Mouse (Mus musculus): Measurements from ENCODE around the gene Myl9. TPM values are rescaled to one million over a fixed set of nuclear protein-coding genes. Genes with fewer than 3 reads are reported as not detected.
"Not testable (repeated sequence)": the region's sequence is repeated elsewhere in the genome, so short reads cannot be mapped to it uniquely, and the experiment has no call there.

The Myl9 gene
- polyA plus RNA-seq, 1 experiment from 2014 or later = 41.2 TPM

DNA sequence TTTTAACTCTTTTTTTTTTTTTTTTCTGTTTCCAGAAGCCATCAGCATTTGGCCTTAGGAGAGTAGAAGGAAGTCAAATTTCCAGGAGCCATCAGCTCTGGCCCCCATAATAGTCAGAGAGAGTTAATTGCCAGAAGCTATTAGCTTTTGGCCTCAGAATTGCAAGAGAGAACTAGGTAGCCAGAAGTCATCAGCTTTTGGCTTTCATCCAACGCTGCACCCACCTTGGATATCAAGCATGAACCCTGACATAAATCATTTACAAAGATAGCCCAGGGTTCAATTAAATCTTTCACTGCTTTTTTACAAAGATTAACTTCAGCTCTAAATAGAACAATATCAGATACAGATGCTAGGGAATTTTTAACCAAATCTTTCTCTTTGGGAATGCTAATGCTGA is 23.3 kb downstream of the Myl9 start:
- no peak for ATAC-seq (replicated peaks)
- WGBS = 78% methylated on average over 1 of the region's 1 CpGs

DNA sequence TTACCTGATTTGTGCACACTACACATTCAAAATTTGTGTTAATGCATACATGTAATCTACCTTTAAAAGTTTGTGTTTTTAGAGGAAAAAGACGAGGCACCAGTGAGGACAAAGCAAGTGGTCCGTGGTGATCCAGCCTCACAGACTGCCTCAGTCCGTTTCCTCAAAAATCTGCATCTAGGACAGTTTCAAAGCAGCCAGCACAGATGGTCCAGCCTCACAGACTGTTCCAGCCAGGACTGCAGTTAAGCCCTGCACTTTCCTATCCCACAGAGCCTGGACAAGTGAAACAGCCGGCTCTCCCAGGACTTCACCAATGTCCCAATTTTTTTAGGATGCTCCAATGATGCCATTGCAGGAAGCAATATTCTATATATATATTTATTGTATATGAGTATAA is 25.8 kb downstream of the Myl9 start:
- H3K27ac ChIP-seq = no peak overlapping the region
- no peak for ATAC-seq (replicated peaks)
- no peaks in the 10 kb centered on the region for H3K9me3 ChIP-seq
- H3K27me3 ChIP-seq (replicated peaks) = no peaks in the 10 kb centered on the region
- H3K36me3 ChIP-seq (replicated peaks) = no peaks in the 10 kb centered on the region
- no peak overlapping the region for H3K4me2 ChIP-seq
- no peaks in the 10 kb centered on the region for H3K4me1 ChIP-seq
- no peak overlapping the region for H3K9ac ChIP-seq
- WGBS = 78% methylated on average over 4 of the region's 4 CpGs
- no peak overlapping the region for H3K4me3 ChIP-seq

More for the DNA sequence above, 23.3 kb downstream of the Myl9 start:
- H3K4me3 ChIP-seq = no peak overlapping the region
- no peaks in the 10 kb centered on the region for H3K9me3 ChIP-seq
- H3K9ac ChIP-seq = no peak overlapping the region
- H3K4me1 ChIP-seq = no peaks in the 10 kb centered on the region
- no peaks in the 10 kb centered on the region for H3K36me3 ChIP-seq (replicated peaks)
- H3K27ac ChIP-seq = no peak overlapping the region
- H3K27me3 ChIP-seq (replicated peaks) = no peaks in the 10 kb centered on the region
- no peak overlapping the region for H3K4me2 ChIP-seq

DNA sequence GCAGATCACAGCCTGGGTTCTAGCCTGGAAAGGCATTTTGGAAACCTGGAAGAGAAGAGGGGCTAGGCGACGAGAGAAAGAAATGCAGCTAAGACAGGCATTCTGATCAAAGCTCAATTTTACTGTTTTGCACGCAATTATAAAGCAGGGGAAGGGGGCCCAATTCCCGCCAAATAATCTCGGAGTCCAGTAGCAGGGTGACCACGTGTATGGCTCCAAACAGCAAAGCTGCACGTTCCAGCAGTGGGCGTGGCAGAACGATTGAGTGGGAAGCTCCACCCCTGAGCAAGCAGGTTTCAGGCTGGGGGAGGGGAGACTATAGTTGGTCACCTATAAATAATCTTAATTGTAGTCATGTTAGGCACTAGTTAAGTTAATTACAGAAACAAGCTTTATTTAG is 26.9 kb downstream of the Myl9 start:
- not testable (repeated sequence) for H3K4me3 ChIP-seq; H3K4me2 ChIP-seq; H3K9me3 ChIP-seq; H3K36me3 ChIP-seq (replicated peaks); ATAC-seq (replicated peaks); H3K4me1 ChIP-seq; H3K27me3 ChIP-seq (replicated peaks); H3K27ac ChIP-seq; H3K9ac ChIP-seq
- WGBS = 57% methylated on average over 9 of the region's 9 CpGs

DNA sequence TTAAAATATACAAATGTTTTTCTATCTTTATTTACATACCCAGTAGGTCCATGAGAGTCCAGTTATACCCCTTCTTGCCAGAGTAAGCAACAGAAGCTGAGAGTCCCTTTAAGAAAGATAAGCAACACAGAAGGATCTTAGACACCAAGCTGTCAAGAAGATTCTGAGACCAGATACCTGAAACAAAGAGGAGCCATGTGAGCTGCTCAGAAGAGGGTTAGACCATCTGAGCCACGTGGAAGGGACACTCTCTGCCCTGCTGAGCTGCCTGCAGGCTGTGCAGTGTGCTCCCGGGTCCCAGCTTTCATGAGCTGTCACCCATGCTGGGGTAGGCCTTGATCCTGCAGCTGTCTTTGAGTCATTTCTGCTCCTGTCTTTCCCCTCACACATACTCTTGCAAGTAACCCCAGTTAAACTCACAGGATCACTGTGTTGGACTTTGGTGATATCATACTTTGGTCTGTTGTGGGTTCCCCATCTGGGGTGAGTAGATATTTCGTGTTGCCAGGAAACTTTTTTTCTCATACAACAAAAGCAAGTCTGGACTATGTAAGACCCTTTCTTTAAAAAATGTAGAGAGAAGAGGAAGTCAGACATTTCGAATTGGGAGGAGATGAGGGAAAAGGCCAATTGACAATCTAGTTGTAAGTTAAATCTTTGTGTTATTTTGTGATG is 28.6 kb downstream of the Myl9 start:
- Histone ChIP-seq H3K9ac (no peak overlapping the region), H3K27ac (no peak overlapping the region), H3K9me3 (no peaks in the 10 kb centered on the region), H3K4me3 (no peak overlapping the region), H3K4me2 (no peak overlapping the region), H3K27me3 (replicated peaks) (no peaks in the 10 kb centered on the region), H3K36me3 (replicated peaks) (no peaks in the 10 kb centered on the region), H3K4me1 (no peaks in the 10 kb centered on the region)
- no peak for ATAC-seq (replicated peaks)
- WGBS = 61% methylated on average over 4 of the region's 4 CpGs

DNA sequence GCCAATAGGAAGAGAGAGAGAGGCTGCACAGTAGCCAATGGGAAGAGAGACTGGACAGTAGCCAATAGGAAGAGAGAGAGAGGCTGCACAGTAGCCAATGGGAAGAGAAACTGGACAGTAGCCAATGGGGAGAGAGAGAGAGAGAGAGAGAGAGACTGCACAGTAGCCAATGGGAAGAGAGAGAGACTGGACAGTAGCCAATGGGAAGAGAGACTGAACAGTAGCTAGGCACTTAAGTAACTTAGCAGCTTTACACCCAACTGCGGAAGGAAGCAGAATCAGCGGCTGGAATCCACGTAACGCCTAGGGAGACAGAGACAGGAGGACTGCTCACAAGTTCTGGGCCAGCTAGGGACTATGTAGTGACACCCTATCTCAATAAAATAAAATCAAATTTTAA is 29.4 kb downstream of the Myl9 start:
- Histone ChIP-seq H3K36me3 (replicated peaks) (no peaks in the 10 kb centered on the region), H3K9ac (no peak overlapping the region), H3K4me3 (no peak overlapping the region), H3K27ac (no peak overlapping the region), H3K4me2 (no peak overlapping the region), H3K9me3 (no peaks in the 10 kb centered on the region), H3K27me3 (replicated peaks) (no peaks in the 10 kb centered on the region), H3K4me1 (no peaks in the 10 kb centered on the region)
- ATAC-seq (replicated peaks) = no peak
- 90% methylated on average over 4 of the region's 4 CpGs for WGBS

DNA sequence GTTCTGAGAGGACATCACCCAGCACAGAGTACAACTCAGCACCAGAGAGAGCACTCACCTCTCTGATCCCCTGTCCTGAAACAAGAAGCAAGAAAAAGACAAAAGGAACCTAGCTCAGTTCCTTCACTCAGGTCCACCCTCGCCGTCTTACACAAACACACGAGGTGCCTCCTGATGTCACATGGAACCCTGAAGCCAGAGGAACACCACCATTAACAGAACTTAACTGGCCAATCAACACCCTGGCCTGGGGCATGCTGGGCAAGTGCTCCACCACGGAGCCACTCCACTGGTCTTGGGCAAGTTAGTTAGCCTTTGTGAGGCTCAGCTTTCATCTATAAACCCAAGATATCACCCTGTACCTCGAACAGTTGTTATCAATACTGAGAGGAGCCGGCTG is 31.7 kb downstream of the Myl9 start:
- H3K9me3 ChIP-seq = no peaks in the 10 kb centered on the region
- H3K27ac ChIP-seq = no peak overlapping the region
- no peak for ATAC-seq (replicated peaks)
- no peak overlapping the region for H3K4me2 ChIP-seq
- 75% methylated on average over 6 of the region's 6 CpGs for WGBS
- no peak overlapping the region for H3K4me3 ChIP-seq
- H3K27me3 ChIP-seq (replicated peaks) = no peaks in the 10 kb centered on the region
- H3K4me1 ChIP-seq = no peaks in the 10 kb centered on the region
- H3K9ac ChIP-seq = no peak overlapping the region
- H3K36me3 ChIP-seq (replicated peaks) = no peaks in the 10 kb centered on the region

DNA sequence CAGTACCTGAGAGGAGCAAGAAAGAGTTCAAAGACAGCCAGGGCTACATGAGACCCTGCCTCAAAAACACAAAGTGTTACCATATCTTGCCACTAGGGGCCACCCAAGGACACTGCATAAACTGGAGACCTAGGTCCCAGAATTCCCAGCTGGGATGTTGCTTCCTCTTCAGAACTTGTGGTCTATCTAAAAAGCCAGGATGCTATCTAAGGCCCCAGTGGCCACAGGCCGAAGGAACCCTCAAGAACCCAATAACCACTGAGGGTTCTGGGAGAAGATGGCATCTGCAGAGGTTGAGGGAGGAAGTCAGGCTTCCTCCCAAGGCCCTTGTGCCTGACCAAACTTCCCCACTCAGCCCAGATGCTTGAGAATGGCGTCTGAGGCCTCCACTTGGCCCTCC is 34.4 kb downstream of the Myl9 start:
- Histone ChIP-seq H3K9me3 (no peaks in the 10 kb centered on the region), H3K27me3 (replicated peaks) (no peaks in the 10 kb centered on the region), H3K27ac (no peak overlapping the region), H3K4me2 (no peak overlapping the region), H3K4me1 (no peaks in the 10 kb centered on the region), H3K9ac (no peak overlapping the region), H3K36me3 (replicated peaks) (no peaks in the 10 kb centered on the region), H3K4me3 (no peak overlapping the region)
- WGBS = 68% methylated on average over 2 of the region's 2 CpGs
- ATAC-seq (replicated peaks) = no peak

DNA sequence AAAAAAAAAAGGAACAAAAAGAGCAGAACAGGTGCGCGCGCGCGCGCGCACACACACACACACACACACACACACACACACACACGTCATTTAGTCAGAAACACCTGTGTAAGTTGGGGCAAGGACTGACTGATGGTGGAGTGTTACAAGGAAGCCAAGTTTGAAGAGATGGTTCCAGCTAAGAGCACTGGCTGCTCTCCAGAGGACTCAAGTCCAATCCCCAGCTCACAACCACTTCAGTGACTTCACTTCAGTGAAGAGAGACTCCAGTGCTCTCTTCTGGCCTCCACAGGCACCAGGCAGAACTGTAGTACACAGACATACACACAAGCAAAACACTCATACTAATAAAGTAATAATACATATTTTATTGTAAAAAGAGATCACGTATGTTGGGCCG is 35.5 kb downstream of the Myl9 start:
- Histone ChIP-seq H3K27me3 (replicated peaks) (no peaks in the 10 kb centered on the region), H3K4me2 (no peak overlapping the region), H3K36me3 (replicated peaks) (no peaks in the 10 kb centered on the region), H3K4me3 (no peak overlapping the region), H3K9me3 (no peaks in the 10 kb centered on the region), H3K27ac (no peak overlapping the region), H3K9ac (no peak overlapping the region), H3K4me1 (no peaks in the 10 kb centered on the region)
- 92% methylated on average over 10 of the region's 10 CpGs for WGBS
- ATAC-seq (replicated peaks) = no peak

DNA sequence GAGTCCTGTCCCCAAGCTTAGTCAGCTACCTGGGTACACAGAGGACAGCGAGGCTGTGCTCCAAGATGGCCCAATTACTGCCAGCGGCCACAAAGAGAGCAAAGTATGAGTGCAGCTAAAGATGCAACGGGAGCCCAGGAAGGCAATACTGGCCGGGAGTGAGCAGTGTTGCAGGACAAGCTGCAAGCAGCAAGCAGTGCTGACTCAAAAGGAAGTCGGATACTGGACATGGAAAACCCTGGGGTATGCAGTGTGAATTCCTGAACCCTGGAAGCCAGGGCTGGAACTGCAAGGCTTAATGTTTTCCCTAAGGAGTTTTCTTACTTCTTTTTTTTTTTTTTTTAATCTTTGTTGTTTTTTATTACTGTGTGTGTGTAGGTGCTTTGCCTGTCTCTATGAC is 36.3 kb downstream of the Myl9 start:
- no peaks in the 10 kb centered on the region for H3K36me3 ChIP-seq (replicated peaks)
- no peak for ATAC-seq (replicated peaks)
- WGBS = 73% methylated on average over 5 of the region's 5 CpGs
- H3K27me3 ChIP-seq (replicated peaks) = no peaks in the 10 kb centered on the region
- no peaks in the 10 kb centered on the region for H3K4me1 ChIP-seq
- H3K27ac ChIP-seq = no peak overlapping the region
- H3K9ac ChIP-seq = no peak overlapping the region
- H3K9me3 ChIP-seq = no peaks in the 10 kb centered on the region
- no peak overlapping the region for H3K4me3 ChIP-seq
- H3K4me2 ChIP-seq = no peak overlapping the region

DNA sequence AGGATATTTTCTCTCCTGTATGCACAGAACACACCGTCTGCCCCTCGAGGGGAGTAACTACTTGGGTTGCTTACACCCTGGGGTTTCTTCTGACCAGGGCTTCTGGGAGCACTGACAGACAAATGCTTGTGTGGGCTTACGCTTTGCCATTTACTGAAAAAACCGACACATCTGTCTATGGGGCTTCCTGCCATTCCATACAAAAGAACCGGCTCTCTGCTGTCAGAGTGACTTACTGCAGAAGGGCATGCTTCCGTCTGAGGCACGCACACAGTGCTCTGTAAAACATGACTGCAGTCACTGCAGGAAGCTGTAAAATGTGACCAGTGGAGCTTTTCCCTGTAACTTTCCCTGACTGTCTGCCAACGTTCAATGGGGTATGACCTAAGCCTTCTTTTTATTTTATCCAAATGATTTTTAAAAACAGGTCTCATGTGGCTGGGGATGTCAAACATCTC is 39.2 kb downstream of the Myl9 start:
- H3K4me2 ChIP-seq = no peak overlapping the region
- WGBS = 8% methylated on average over 8 of the region's 8 CpGs
- H3K27me3 ChIP-seq (replicated peaks) = no peaks in the 10 kb centered on the region
- H3K4me3 ChIP-seq = no peak overlapping the region
- no peaks in the 10 kb centered on the region for H3K9me3 ChIP-seq
- no peak overlapping the region for H3K27ac ChIP-seq
- no peaks in the 10 kb centered on the region for H3K4me1 ChIP-seq
- ATAC-seq (replicated peaks) = no peak
- H3K9ac ChIP-seq = no peak overlapping the region
- H3K36me3 ChIP-seq (replicated peaks) = no peaks in the 10 kb centered on the region

DNA sequence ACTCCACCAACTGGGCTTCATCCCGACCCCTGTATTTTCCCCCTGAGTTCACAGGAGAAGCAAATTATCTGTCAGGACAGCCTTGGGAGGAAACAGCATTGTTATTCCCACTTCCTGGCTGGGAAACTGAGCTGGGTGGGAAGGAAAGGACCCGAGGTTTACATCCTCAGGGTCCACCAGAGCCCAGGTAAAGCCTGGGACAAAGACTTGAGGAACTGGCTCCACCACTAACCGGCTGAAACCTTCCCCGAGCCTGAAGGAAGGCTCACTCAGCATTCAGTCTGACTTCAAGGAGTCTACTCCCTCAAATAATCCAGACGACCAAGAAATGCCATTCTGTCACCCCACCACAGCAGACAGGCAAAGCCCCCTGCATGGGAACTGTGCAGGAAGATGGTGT is 39.7 kb downstream of the Myl9 start:
- WGBS = 27% methylated on average over 5 of the region's 5 CpGs
- Histone ChIP-seq H3K36me3 (replicated peaks) (no peaks in the 10 kb centered on the region), H3K27me3 (replicated peaks) (no peaks in the 10 kb centered on the region), H3K9me3 (no peaks in the 10 kb centered on the region), H3K4me3 (no peak overlapping the region), H3K4me2 (no peak overlapping the region), H3K27ac (no peak overlapping the region), H3K4me1 (no peaks in the 10 kb centered on the region), H3K9ac (no peak overlapping the region)
- ATAC-seq (replicated peaks) = no peak

DNA sequence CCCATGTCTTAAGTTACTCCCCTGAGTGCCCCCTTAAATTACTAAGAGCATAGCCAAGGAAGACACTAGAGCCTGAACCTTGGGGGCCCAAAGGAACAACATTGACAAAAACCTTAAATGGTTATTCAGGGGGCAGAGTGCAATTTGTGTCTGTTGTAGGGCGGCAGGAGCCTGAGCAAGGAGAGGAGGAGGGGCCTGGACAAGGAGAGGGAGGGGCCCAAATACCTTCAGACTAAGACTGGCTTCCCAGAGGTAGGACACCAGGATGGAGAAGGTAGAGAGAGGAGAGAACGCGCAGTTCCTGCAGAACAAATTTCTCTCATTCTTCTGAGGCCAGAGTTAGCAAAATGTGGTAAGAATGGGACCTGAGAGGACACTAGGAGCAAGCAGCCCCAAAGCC is 40.2 kb downstream of the Myl9 start:
- Histone ChIP-seq H3K4me1 (no peaks in the 10 kb centered on the region), H3K27ac (no peak overlapping the region), H3K4me3 (no peak overlapping the region), H3K27me3 (replicated peaks) (no peaks in the 10 kb centered on the region), H3K9ac (no peak overlapping the region), H3K4me2 (no peak overlapping the region), H3K36me3 (replicated peaks) (no peaks in the 10 kb centered on the region), H3K9me3 (no peaks in the 10 kb centered on the region)
- 73% methylated on average over 3 of the region's 3 CpGs for WGBS
- ATAC-seq (replicated peaks) = no peak

DNA sequence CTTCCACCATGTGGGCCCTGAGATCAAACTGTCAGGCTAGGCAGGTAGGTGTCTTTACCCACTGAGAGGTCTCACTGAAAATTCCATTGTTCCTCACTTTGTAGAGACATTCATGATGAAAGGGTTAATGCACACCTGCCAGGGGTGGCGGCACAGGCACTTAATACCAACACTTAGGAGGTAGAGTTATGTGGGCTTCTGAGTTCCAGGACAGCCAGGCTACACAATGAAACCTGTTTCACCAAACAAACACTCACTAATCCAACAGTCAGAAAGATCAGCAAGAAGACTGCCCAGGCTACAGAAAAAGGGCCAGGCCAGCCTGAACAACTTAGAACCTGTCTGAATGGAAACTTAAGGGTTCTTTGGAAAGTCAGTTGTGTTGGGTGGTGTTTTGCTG is 40.9 kb downstream of the Myl9 start:
- H3K9me3 ChIP-seq = no peaks in the 10 kb centered on the region
- no peak for ATAC-seq (replicated peaks)
- WGBS = 48% methylated on average over 1 of the region's 1 CpGs
- H3K4me3 ChIP-seq = no peak overlapping the region
- H3K4me1 ChIP-seq = no peaks in the 10 kb centered on the region
- no peaks in the 10 kb centered on the region for H3K27me3 ChIP-seq (replicated peaks)
- no peak overlapping the region for H3K27ac ChIP-seq
- H3K4me2 ChIP-seq = no peak overlapping the region
- H3K9ac ChIP-seq = no peak overlapping the region
- no peaks in the 10 kb centered on the region for H3K36me3 ChIP-seq (replicated peaks)

Data from midbrain, embryonic 15.5 days (tissue).